Mouse (Mus musculus): Measurements from ENCODE around the gene Glb1l3.

- TF ChIP-seq CTCF (IDR thresholded peaks at IDR 0.05; ENCODE audit: control insufficient read depth, insufficient read depth, insufficient replicate concordance, low read depth, low read length) (no peak), POLR2A (IDR thresholded peaks at IDR 0.05; ENCODE audit: control insufficient read depth, low read depth, low read length) (no peak)
These were observed 67.9 kb downstream of the Glb1l3 start for GRCm38 (mm10) chr9:26792829-26793228.

All from testis, adult 2 months (tissue).